Mouse (Mus musculus) spleen, postnatal 36 days (tissue): ENCODE data around the gene Mrpl21.

Source experiments
- DNase-seq, 2 experiments: peaks; one replicate each; pipeline ENCODE4 v3.0.0; 2022; ENCODE audit warnings: low spot score in 2 of 2, mixed read lengths in 1 of 2

Gene Mrpl21

DNA sequence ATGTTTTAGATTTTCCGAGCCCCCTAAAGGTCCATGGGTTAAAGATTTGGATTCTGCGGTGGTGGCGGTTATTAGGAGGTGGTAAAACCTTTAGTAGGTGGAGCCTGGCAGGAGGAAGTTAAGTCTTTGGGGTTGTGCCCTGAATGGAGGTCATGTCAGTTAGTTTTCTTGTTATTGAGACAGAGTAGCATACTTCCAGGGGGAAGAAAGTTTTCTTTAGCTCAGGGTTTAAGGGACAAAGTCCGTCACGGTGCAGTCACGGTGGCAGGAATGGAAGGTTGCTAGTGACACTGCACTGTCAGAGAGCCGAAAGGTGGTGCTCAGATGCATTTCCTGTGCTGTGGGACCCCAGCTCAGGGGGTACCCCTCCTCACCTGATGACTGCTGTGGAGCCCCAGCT is 15.1 kb downstream of the Mrpl21 start:
- no peak for DNase-seq

DNA sequence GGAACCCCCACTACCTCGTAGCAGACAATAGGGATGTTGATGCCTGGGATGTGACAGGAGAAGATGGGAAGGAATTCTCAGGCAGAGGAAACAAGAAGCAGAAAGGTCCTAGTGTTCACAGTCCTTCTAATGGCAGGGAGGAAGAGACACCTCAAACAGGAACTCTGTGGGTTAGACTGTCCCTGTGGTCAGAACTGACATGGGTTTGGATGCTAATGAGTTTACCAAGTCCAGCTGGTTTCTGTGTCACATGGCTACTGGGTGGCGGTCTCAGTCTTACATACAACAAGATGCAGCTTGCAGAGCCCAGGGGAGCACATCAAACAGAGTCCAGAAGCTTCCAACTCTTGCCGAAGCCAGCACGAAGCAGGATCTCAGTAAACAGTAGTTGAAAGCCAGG is 21.3 kb downstream of the Mrpl21 start:
- DNase-seq = no peak

DNA sequence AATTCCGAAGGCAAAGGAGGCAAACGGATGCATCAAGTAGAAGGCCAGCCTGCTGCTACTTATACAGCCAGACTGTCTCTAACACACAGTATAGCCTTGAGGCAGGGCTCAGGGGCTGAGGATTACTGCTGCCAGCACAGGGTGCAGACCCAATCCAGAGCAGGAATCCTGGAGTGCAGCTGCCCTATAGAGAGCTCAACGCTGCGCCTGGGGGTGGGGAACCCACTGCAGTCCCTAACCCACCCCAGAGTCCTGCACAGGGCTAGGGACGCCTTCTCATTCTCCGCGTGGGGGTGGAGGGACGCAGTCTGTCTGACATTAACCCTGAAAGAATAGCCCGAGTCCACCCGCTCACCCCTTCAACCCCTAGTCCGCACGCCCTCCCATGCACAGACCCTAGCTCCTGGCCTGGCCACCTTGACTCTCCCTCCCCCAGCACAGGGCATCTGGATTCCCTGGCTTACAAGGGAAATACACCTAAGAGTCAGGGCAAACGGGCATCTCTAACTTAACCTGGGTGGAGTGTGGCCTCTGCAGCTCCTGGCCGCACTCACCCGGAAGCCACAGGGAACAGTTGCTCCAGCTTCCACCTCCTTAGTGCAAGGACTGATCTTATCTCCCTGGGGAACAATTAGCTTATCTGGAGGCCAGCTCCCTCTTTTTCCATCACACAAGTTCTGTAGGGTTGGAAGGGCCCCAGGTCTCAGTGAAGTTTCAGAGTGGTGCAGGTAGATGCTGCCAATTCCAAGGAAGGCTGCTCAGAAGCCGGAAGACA is 24.7 kb downstream of the Mrpl21 start:
- no peak for DNase-seq

DNA sequence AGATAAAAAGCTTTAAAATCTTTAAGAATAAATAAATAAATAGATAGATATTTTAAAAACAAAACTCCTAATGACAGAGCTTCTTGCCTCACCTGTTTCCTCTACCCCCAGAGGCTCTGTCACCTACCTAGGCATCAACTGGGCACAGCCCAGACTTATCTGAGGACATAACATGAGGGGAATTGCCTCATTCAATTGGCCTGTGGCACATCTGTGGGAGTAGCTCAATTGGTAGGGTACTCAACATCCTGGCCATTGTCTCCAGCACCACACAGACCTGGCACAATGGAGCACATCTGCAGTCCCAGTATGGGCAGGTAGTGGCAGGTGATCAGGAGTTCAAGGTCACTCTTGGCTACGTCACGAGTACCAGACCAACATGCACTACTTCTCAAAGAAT is 36.6 kb downstream of the Mrpl21 start:
- no peak for DNase-seq

DNA sequence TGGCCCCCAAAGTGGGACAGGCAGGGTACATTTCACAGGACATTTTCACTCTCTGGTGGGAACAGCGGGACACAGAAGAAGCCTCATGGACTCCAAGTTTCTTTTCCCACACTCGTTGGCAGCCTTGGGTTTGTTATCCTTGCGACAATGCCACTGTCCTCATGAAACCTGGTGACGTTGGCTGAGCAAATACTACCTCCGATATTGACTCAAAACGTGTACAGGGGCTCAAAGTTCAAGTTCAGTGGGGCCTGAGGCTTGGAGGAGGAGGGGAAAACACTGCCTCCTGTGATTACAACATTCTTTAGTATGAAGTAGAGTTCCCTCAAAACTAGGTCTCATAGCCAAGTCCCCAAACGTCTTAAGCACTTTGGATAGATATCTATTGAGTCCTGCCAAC is 37.4 kb downstream of the Mrpl21 start:
- no peak for DNase-seq

DNA sequence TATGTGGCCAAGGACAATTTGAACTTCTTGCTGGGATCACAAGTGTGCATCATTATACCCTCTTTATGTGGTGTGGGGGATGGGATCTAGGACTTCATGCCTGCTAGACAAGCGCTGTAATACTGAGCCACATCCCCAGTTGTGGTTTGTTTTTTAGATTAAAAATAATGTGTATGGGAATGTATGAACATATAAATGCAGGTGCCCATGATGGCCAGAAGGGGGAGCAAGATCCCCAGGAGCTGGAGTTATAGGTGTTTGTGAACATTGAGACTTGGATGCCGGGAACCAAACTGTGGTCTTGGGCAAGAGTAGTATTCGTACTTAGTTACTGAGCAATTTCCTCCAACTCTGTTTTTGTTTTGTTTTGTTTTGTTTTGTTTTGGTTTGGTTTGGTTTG is 38.1 kb downstream of the Mrpl21 start:
- peak in 1 of 2 experiments; percentile 49 for DNase-seq

DNA sequence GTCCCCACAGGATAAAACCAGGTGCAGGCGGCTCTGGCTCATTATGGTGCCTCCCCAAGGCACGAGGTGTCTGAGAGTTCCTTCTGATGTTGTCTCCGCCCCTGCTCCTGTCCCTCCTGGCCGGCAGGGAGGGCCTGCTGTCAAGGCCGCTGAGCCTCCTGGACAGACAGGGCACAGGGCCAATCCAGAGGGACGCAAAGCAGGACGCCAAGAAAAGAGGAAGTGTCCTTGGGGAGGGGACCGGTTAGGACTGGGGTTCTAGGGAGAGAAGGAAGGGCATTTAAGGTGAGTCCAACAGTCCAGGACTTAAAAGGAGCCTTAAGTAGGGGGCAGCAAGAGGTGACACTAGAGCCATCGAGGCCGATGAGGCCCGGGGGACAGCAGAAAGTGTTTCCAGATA is 38.9 kb downstream of the Mrpl21 start:
- DNase-seq = peak; percentile 41 to 57

DNA sequence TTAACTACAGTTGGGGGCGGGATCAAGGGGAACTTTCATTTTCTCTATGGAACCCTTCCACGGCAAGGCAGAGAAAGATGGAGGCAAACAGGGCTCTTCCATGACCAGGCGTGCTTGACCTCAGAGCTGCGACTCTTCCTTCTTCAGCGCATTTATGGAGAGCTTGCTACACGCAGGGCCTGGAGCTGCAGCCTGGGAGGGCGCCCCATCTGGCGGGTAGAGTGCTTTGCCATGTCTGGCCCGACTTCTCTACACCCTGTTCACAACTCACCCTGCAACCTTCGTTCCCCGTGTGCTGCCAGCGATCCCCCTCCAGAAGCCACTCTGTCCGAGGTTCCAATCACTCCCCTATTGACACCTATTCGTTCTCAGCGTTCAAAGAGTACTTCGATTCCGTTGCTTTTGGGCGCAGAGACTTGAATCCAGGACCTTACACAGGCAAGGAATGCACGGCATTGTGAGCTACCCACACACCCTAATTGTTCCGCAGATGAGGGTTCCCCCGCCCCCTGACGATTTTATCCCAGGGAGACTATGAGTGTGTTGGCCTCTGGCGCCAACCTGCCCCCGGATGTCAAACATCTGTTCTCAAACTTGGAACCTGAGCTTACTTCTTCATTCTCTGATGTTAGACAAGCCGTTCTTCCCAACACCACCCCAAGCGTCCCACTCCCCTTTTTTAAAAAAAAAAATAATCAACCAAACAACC is 39.7 kb downstream of the Mrpl21 start, which contains the start of gene Cpt1a:
Gene Cpt1a, plus strand, starts transcription at position 74 of the 709 bp plus-strand sequence.
- DNase-seq = peak; percentile 67 to 72

DNA sequence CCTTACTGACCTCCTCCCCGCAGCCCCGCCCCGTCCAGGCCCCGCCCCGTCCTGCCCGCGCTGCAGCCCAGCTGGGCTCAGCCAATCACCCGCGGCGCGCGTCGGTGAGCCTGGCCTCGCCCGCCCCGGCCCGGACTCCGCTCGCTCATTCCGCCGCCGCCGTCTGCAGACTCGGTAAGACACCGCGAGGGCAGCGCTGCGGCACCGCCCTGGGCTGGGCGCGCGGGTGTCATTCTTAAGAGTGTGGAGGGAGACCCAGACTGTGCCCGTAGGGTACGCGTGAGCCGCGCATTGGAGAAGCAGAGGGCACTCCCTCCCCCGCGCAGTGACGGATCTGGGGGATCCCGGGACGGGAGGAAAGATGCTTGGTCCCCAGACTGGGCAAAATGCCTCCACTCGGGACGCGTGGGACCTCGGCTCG is 40.5 kb downstream of the Mrpl21 start:
- peak; percentile 90 to 91 for DNase-seq

DNA sequence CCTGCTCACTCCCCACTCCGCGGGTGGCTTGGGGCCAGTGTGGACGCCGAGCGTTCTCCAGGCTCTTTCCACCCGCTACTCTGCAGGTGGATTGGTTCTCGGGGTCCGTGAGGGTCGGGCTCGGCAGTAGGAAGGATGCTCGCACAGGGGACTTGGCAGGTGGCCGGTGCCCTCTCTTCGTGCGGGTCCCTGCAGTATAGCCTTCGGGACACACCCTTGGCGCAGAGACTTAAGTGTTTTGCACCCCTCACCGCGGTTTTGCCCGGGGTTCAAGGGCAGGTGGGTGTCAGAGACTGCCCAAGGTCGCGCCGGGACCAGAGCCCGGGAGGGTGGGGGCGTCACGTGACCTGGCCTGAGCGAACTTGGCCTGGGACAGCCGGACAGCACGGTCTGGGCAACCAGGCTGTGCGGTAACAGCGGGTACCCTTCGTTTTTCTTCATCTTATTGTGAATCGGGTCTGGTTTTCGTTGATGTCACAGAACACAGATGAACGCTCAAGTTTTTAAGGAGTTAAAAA is 41.1 kb downstream of the Mrpl21 start:
- DNase-seq = peak; percentile 55 to 56

DNA sequence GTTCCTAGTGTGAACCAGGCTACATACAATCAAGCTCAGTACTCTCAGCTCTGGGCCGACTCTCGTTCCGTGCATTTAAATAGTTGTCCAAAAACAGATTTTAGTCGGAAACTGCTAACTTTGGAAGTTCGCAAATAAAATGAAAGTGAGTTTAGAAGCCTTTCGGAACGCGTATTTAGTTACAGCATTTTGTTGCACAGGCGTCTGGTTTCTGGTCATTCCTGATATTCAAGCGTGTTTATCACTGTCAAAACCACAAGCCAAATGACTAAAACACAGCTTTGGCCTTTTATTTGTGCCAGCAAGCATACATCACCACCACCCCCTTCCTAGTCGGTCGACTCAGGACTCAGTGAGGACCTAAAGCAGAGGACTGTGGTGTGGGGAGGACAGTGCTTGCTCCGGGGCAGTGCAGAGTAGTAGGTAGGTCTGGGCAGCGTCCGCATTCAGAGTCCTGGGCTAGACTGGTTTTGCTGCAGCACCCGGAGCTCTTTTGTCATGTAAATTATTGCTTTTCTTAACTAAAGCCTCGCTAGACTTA is 41.6 kb downstream of the Mrpl21 start:
- DNase-seq = no peak

DNA sequence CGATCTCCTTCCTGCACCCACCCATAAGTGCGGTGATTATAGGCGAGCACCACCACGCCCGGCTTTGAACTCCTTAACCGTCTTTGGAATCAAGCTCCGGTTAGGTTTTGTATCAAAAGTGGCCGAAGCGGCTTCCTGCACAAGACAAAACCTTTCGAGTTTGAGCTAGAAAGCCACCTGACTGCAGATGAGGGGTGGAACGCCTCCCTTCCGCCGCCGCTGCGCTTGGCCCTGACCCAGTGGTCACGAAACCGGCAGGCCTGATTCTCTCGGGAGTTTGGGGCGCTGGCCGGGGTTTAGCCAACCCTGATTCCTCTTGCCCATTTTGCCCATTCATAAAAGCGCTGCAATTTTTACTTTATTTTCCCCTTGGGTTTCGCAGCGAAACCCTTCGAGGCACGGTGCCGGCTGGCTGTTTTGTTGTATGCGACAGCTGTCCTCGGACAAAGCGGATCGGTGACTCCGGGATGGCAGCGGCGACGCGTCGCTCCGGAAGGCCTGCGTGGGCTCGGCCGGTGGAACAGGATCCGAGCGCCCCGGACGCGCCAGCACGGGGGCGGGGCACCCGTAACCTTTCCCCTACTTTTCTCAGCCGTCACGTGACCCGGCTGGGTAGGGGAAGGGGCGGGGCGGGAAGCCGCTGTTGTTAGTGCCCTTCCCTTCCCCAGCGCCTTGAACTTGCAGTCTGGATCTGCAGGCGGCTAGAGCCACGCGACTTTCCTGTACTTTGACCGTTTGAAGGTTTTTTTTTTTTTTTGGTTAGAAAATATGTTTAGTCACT is 42.4 kb downstream of the Mrpl21 start:
- peak; percentile 94 to 95 for DNase-seq

DNA sequence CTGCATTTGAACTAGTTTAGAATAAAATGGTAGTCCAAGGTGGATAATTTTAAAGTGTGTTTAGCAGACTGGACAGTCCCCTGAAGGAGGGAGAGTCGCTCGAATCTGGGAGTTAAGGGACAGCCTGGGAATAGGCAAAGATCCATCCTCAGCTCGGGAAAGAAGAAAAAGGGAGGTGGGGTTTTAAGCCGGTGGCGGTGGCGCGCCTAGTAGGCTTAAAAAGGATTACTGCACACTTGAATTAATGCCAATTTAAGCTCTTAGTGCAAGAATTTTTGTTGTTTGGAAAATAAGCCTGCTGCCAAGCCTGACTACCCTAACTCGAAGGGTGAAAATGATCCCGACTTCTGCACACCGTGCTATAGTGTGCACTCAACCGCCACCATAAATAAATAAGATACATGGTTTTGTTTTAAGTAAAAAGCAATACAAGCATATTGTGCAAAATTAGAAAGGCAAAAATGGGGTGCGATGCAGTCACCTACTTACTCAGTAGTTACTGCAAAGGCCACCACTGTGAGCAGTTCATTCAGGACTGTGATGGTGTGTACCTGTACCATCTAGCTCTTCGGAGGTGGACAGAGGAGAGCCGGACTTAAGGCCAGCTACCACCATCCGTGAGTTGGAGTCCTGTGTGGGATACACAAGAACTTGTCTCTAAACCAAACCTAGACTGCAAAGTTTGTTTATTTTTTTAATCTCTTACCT is 43.2 kb downstream of the Mrpl21 start:
- no peak for DNase-seq

DNA sequence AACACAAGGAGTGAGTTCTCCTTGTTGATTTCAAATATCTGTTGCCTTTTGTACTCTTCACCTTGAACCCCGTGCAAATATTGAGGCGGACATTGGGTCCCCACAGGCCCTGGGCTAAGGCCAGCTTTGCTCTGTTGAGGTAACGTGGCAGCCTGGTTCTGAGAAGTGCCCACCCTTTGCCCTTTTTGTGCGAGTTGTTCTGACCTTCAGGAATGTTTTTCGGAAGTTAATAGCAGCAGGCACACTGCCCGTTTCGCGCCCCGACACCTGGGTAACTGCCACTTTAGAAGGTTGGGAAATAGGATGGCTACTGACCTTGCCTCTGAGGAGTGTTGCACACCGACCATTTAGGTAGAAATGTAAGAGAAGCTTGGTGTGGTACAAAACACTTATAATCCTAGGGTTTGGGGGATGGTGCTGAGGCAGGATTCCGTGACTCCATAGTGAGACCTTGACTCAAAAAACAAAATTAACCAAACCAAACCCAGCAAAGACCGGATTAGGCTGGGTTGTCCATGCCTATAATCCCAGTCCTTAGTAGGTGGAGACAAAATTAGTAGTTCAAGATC is 43.9 kb downstream of the Mrpl21 start:
- DNase-seq = no peak

DNA sequence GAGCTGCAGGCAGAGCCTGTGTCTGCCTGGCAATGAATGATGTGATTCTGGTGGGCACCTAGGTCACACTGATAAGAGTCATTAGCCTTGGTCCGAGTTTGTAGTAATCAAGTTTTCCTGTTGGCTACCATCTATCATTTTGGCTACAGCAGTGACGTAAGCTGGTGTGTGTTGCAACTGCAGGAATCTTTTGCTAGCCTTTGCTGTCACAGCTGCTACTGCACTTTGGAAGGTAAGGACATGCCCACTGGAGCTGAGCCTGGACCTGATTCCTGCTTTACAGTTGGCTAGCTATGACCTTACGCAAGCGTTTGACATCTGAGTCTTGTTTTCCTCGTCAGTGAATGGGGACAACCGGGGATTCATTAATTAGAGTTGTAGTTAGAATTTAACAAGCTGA is 50.5 kb downstream of the Mrpl21 start:
- no peak for DNase-seq

DNA sequence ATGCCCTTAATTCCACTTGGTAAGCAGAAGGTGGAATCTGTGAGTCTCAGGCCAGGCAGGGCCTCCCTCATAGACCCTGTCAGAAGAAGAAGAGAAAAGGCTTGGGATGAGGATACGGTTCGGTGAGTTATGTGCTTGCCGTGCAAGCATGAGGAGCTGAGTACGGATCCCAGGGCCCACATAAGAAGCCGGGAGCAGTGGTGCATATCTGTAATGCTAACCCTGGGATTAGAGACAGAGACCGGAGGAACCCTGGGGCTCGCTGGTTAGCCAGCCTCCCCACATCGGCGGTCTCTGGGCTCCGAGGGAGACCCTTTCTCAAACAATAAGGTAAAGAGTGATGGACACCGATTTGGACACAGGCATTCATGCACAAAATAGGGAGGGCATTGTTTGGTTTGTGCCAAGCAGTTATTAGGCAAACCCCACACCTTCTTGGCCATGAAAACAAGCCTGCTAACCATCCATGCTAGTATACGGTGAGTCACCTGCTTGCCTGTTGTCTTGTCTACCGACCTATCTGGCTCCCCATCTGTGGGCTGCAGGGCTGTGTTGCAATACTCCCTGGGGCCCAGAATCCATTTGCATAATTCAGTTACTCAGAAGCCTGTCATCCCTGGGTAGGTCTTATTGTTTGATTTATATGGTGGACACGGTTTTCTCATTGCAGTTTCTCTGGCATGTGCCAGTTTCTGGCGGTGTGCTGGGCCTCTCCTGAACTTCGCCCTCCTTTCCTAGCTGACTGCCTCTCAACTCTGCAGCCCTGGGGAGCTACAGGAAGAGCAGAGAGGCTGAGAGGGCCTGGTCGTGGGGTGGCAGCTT is 51.2 kb downstream of the Mrpl21 start:
- peak; percentile 73 to 77 for DNase-seq

DNA sequence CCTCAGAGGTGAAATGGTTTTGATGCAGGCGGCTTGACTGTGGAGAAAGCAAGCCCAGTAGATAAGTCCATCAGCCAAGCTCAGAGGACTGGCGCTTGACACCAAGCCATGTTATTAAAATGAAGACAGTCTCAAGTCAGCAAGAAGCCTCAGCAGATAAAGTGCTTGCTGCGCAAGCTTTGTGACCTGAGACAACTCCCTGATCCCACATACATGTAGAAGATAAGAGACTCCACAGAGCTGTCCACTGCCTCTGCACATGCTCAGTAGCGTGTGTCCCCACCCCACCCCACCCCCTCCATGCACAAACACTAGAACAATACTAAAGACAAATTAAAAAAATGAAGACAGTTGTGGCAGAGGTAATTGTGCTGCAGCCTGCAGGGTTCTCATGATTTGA is 51.8 kb downstream of the Mrpl21 start:
- no peak for DNase-seq

DNA sequence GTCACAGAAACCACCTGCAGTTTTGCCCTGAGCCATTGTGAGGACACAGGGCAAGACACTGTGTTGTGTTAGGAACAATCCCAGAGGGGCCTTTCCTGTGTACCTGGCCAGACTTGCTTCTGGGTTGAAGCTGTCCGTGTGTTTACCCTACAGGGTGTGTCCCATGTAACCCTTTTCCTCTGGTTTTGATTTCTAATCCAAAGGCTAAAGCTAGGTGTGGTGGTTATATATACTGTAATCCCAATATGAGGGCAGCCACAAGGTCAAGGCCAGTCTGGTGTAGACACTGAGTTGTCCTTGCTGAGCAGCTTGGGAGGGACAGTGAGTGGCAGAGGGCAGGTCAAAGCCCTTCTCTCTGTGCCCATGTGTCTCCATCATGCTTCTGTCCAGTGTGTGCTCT is 53.2 kb downstream of the Mrpl21 start:
- no peak for DNase-seq

DNA sequence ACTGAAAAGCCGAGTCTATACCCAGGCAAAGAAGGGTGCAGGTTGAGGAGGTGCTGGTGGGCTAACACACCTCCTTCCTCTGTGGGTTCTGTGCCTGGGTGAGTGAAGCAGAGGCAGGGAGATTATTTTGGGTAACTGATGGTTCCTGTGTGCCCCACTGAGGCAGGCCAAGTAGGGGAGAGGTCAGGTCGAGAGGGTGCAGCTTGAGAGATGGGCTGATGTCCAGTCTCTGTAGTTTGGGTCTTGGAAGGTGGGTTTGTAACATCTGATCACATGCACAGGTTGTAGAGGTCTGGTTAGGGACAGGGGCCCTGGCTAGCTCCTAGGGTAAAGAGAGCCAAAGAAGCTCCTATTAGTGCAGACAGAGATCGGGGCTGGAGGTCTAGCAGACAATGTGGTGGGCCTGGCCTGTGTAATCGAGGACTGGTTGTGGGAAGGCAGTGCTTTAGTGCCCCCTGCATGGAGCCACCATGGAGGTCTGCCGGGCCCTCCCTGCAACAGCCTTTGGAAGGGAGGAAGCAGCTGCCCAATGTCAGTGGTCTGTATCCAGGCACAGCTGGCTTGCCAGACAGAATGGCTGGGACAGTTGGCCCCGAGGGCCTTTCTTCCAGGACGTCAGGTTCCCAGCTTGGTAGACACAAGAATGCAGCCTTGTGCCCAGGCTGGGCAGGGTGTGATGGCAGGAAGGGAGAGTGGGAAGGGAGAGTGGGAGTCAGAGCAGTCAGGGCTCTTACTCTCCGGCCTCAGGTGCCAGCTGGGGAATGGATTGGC is 54.0 kb downstream of the Mrpl21 start:
- no peak for DNase-seq
